Mouse (Mus musculus) C2C12 (cell line): Measurements from ENCODE around the gene Gm4869.

ENCODE experiments used
- CTCF ChIP-seq: IDR thresholded peaks from one replicate; pipeline ENCODE4 v1.5.1; 2011; ENCODE audit not compliant: control insufficient read depth, insufficient read depth, insufficient read length
- FOSL1 ChIP-seq: IDR thresholded peaks from one replicate; pipeline ENCODE4 v1.8.0; 2011; ENCODE audit warnings: mild to moderate bottlenecking, low read length; ENCODE audit not compliant: poor library complexity, insufficient read depth, severe bottlenecking
- MAX ChIP-seq: IDR thresholded peaks from one replicate; pipeline ENCODE4 v1.6.1; 2011; ENCODE audit warnings: mild to moderate bottlenecking, control low read depth
- USF1 ChIP-seq: IDR thresholded peaks from one replicate; pipeline ENCODE4 v1.6.1; 2011; ENCODE audit warnings: low read depth, mild to moderate bottlenecking, control low read depth, moderate library complexity

GRCm38 (mm10) chr5:140461476-140461875 lies 16.0 kb downstream of the Gm4869 start:
- TF ChIP-seq CTCF (no peak), USF1 (no peak), FOSL1 (no peak), MAX (no peak)
